ENCODE assay signal across 7 mouse cellular contexts in the genomic region with DNA sequence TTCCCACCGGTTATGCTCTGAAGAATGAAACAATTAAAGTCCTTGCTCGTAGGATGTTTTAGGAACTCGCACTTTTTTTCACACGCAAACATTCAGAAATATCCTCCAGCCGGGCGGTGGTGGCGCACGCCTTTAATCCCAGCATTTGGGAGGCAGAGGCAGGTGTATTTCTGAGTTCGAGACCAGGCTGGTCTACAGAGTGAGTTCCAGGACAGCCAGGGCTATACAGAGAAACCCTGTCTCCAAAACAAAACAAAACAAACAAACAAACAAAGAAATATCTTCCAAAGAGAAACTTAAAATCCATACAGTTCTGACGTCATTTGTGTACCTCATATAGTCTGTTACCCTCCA. TPM values are rescaled to one million over a fixed set of nuclear protein-coding genes. Genes with fewer than 3 reads are reported as not detected.
DNase-seq lines count a peak whose midpoint lies in the region; ATAC-seq and TF ChIP-seq lines count a peak whose summit lies in the region.
"Not testable (repeated sequence)": the region's sequence is repeated elsewhere in the genome, so short reads cannot be mapped to it uniquely, and the experiment has no call there.

No protein-coding gene starts in this region.

- not testable (repeated sequence) for H3K9ac ChIP-seq in forebrain, embryonic 13.5 days; heart, embryonic 16.5 days (ENCODE audit: low read length); intestine, postnatal 0 days (ENCODE audit: low read depth, low read length); neural tube, embryonic 14.5 days (replicated peaks; ENCODE audit: low read depth, low read length)

- not testable (repeated sequence) for H3K27me3 ChIP-seq in forebrain, embryonic 13.5 days; heart, embryonic 16.5 days (ENCODE audit: control insufficient read depth, insufficient read depth, low read length); intestine, postnatal 0 days (replicated peaks; ENCODE audit: control insufficient read depth, insufficient read depth, low read length); neural tube, embryonic 14.5 days (ENCODE audit: control insufficient read depth, insufficient read depth, low read length)

- peak; percentile 75 for ATAC-seq in forebrain, embryonic 13.5 days
- peak; percentile 7; the same call in 1 of the 2 replicates for ATAC-seq in heart, embryonic 16.5 days (replicated peaks; ENCODE audit: extremely low read depth, insufficient read depth, low FRiP score)
- ATAC-seq in intestine, postnatal 0 days: peak; percentile 23
- ATAC-seq in neural tube, embryonic 14.5 days (ENCODE audit: low read depth): peak; percentile 72

- 10% methylated on average over 10 of the region's 10 CpGs for WGBS in forebrain, embryonic 13.5 days
- WGBS in heart, embryonic 16.5 days: 7% methylated on average over 10 of the region's 10 CpGs
- WGBS in intestine, postnatal 0 days: 7% methylated on average over 10 of the region's 10 CpGs
- WGBS in macrophage (ENCODE audit: missing documents): 7% methylated on average over 10 of the region's 10 CpGs
- WGBS in neural tube, embryonic 14.5 days: 11% methylated on average over 10 of the region's 10 CpGs

- not testable (repeated sequence) for H3K27ac ChIP-seq in brown adipose tissue, adult 24 weeks (replicated peaks; ENCODE audit: low read depth, low read length); forebrain, embryonic 13.5 days; heart, embryonic 16.5 days (ENCODE audit: low read length); intestine, postnatal 0 days (ENCODE audit: low read depth, low read length); macrophage; neural tube, embryonic 14.5 days (ENCODE audit: low read depth, low read length)

- H3K4me3 ChIP-seq in brown adipose tissue, adult 24 weeks (ENCODE audit: insufficient read depth, low read depth, low read length): peak overlapping the region; percentile 67
- H3K4me3 ChIP-seq in forebrain, embryonic 13.5 days: peak overlapping the region; percentile 91
- peak overlapping the region; percentile 79 for H3K4me3 ChIP-seq in heart, embryonic 16.5 days (ENCODE audit: low read length)
- H3K4me3 ChIP-seq in intestine, postnatal 0 days (ENCODE audit: low read depth, low read length): peak overlapping the region; percentile 98
- H3K4me3 ChIP-seq in macrophage (ENCODE audit: inconsistent target): peak overlapping the region; percentile 60
- peak overlapping the region; percentile 89 for H3K4me3 ChIP-seq in neural tube, embryonic 14.5 days (ENCODE audit: low read depth, low read length)

- peak overlapping the region; percentile 88 for H3K4me2 ChIP-seq in forebrain, embryonic 13.5 days
- peak overlapping the region; percentile 58 for H3K4me2 ChIP-seq in heart, embryonic 16.5 days (ENCODE audit: low read depth, low read length)
- H3K4me2 ChIP-seq in intestine, postnatal 0 days (replicated peaks; ENCODE audit: low read depth): peak overlapping the region; percentile 93
- H3K4me2 ChIP-seq in neural tube, embryonic 14.5 days (ENCODE audit: low read depth, low read length): peak overlapping the region; percentile 36

- H3K36me3 ChIP-seq in forebrain, embryonic 13.5 days (ENCODE audit: poor library complexity, severe bottlenecking): peaks cover 24% of the 10 kb centered on the region
- peaks cover 20% of the 10 kb centered on the region for H3K36me3 ChIP-seq in heart, embryonic 16.5 days (ENCODE audit: control insufficient read depth, insufficient read depth)
- H3K36me3 ChIP-seq in intestine, postnatal 0 days (ENCODE audit: control insufficient read depth, insufficient read depth): peaks cover 17% of the 10 kb centered on the region
- peaks cover 15% of the 10 kb centered on the region for H3K36me3 ChIP-seq in macrophage (ENCODE audit: inconsistent target)
- H3K36me3 ChIP-seq in neural tube, embryonic 14.5 days (ENCODE audit: control insufficient read depth, insufficient read depth, low read length): peaks cover 13% of the 10 kb centered on the region

- DNase-seq in liver: peak; percentile 4

- not testable (repeated sequence) for H3K4me1 ChIP-seq in brown adipose tissue, adult 24 weeks (ENCODE audit: control insufficient read depth, insufficient read depth, insufficient read length, low read length); heart, embryonic 16.5 days (ENCODE audit: control insufficient read depth, insufficient read depth, low read length); intestine, postnatal 0 days (replicated peaks; ENCODE audit: control insufficient read depth, insufficient read depth, low read length); neural tube, embryonic 14.5 days (ENCODE audit: control insufficient read depth, insufficient read depth, low read length)
- peaks cover 14% of the 10 kb centered on the region for H3K4me1 ChIP-seq in forebrain, embryonic 13.5 days

- TF ChIP-seq CTCF in intestine, postnatal 0 days (IDR thresholded peaks at IDR 0.05; ENCODE audit: low read depth): not testable (repeated sequence)

- H3K79me2 ChIP-seq in macrophage (ENCODE audit: inconsistent target): peaks cover 19% of the 10 kb centered on the region

- H3K9me3 ChIP-seq in forebrain, embryonic 13.5 days (replicated peaks); heart, embryonic 16.5 days (replicated peaks; ENCODE audit: control insufficient read depth, low read length); intestine, postnatal 0 days (ENCODE audit: control insufficient read depth); neural tube, embryonic 14.5 days (ENCODE audit: control insufficient read depth, low read length): not testable (repeated sequence)

RNA-seq across cellular contexts. Expression of gene Mrps30, which starts 0.4 kb away (rescaled TPM):
- 27.3 and 36.7 TPM in 2 replicates for polyA plus RNA-seq in brown adipose tissue, adult 24 weeks (2012; ENCODE audit: insufficient read depth, insufficient read length, missing spikeins)
- polyA plus RNA-seq in forebrain, embryonic 13.5 days (2015; fragmentation: Nextera tagmentation; extraction: Ambion mirVana): 26.0 and 26.1 TPM in 2 replicates
- 31.3 and 38.4 TPM in 2 replicates for polyA plus RNA-seq in heart, embryonic 16.5 days (2015; fragmentation: Nextera tagmentation; extraction: Ambion mirVana)
- 20.2 and 21.4 TPM in 2 replicates for polyA plus RNA-seq in intestine, postnatal 0 days (2015; fragmentation: Nextera tagmentation; extraction: Ambion mirVana)
- 10 to 100 TPM in 18 of 26 experiments, 1 to 10 TPM in 8; 3.8 to 20.8 (median 13.4) TPM for total RNA-seq in macrophage (2018; cell fraction: chromatin; rRNA removed)
- 10 to 100 TPM in 22 of 26 experiments, 1 to 10 TPM in 4; 7.9 to 18.0 (median 12.8) TPM for total RNA-seq in macrophage (2018; cell fraction: cytosol; rRNA removed)
- total RNA-seq in macrophage (2018; cell fraction: nucleus; rRNA removed): 10 to 100 TPM in 13 of 26 experiments, 1 to 10 TPM in 13; 3.4 to 20.7 (median 9.4) TPM
- 8.4 to 11.7 TPM (median 9.2 TPM) in 3 replicates for polyA plus RNA-seq in macrophage (2018)
- polyA plus RNA-seq in neural tube, embryonic 14.5 days (2014; fragmentation: Nextera tagmentation; extraction: Ambion mirVana): 25.8 and 27.4 TPM in 2 replicates

RNA-seq across cellular contexts. Expression of gene B430218F22Rik, which starts 1.0 kb away (rescaled TPM):
- not detected in 2 replicates for polyA plus RNA-seq in brown adipose tissue, adult 24 weeks (2012; ENCODE audit: insufficient read depth, insufficient read length, missing spikeins)
- 0.76 and 0.80 TPM in 2 replicates for polyA plus RNA-seq in forebrain, embryonic 13.5 days (2015; fragmentation: Nextera tagmentation; extraction: Ambion mirVana)
- 0.75 and 0.76 TPM in 2 replicates for polyA plus RNA-seq in heart, embryonic 16.5 days (2015; fragmentation: Nextera tagmentation; extraction: Ambion mirVana)
- 0.63 and 0.93 TPM in 2 replicates for polyA plus RNA-seq in intestine, postnatal 0 days (2015; fragmentation: Nextera tagmentation; extraction: Ambion mirVana)
- total RNA-seq in macrophage (2018; cell fraction: chromatin; rRNA removed): not detected
- under 1 TPM in 16 of 26 experiments, not detected in 10; 0.09 to 0.37 (median 0.15) TPM for total RNA-seq in macrophage (2018; cell fraction: cytosol; rRNA removed)
- total RNA-seq in macrophage (2018; cell fraction: nucleus; rRNA removed): under 1 TPM in 1 of 26 experiments, not detected in 25; 0.42 TPM
- not detected in 3 replicates for polyA plus RNA-seq in macrophage (2018)
- 1.2 and 1.4 TPM in 2 replicates for polyA plus RNA-seq in neural tube, embryonic 14.5 days (2014; fragmentation: Nextera tagmentation; extraction: Ambion mirVana)

Comparison
In these comparisons a context has a peak if more than half of its experiments do, and no peak if none do; other contexts are left out.
1. ATAC-seq: peak in every context shown above with its lines; median percentile 75 in forebrain, embryonic 13.5 days; 72 in neural tube, embryonic 14.5 days; 23 in intestine, postnatal 0 days; 7 in heart, embryonic 16.5 days.
2. H3K4me2 ChIP-seq: peak in every context shown above with its lines; median percentile 93 in intestine, postnatal 0 days; 88 in forebrain, embryonic 13.5 days; 58 in heart, embryonic 16.5 days; 36 in neural tube, embryonic 14.5 days.